Mouse (Mus musculus): Measurements from ENCODE around the gene Cadm3. TPM values are rescaled to one million over a fixed set of nuclear protein-coding genes. Genes with fewer than 3 reads are reported as not detected.

Cadm3 gene
- total RNA-seq (2021) = 10 to 100 TPM in 1 of 2 experiments, 1 to 10 TPM in 1; 9.9 to 11.4 TPM
- long read RNA-seq, experiment 1, partial matches to known transcripts = 0 of 1 reads
- long read RNA-seq, experiment 1, other reads (novel, unspliced or antisense) = 1 of 1 reads
- long read RNA-seq, experiment 2, full-length matches to known transcripts = 1 of 3 reads
- long read RNA-seq, experiment 2, partial matches to known transcripts = 0 of 3 reads
- long read RNA-seq, experiment 2, other reads (novel, unspliced or antisense) = 2 of 3 reads

- DNase-seq = peak; percentile 44
Measured at GRCm38 (mm10) chr1:173367356-173368046, at the start of gene Cadm3. Cadm3 (minus strand) TSS chr1:173367695.

- DNase-seq = no peak
Measured at GRCm38 (mm10) chr1:173414631-173415030, 47.1 kb upstream of the Cadm3 start.

GRCm38 (mm10) chr1:173411863-173412262 is 44.4 kb upstream of the Cadm3 start:
- DNase-seq = no peak

- no peak for DNase-seq
Measured at GRCm38 (mm10) chr1:173409066-173409465, 41.6 kb upstream of the Cadm3 start.

GRCm38 (mm10) chr1:173404696-173405309 is 37.3 kb upstream of the Cadm3 start:
- DNase-seq = no peak

- DNase-seq = no peak
Measured at GRCm38 (mm10) chr1:173398323-173398970, 31.0 kb upstream of the Cadm3 start.

GRCm38 (mm10) chr1:173391754-173392153 is 24.3 kb upstream of the Cadm3 start:
- no peak for DNase-seq

- DNase-seq = no peak
Measured at GRCm38 (mm10) chr1:173389901-173390401, 22.5 kb upstream of the Cadm3 start.

- DNase-seq = no peak
Measured at GRCm38 (mm10) chr1:173389431-173389830, 21.9 kb upstream of the Cadm3 start.

- DNase-seq = no peak
Measured at GRCm38 (mm10) chr1:173381436-173381835, 13.9 kb upstream of the Cadm3 start.

- peak; percentile 11 for DNase-seq
Measured at GRCm38 (mm10) chr1:173377380-173378112, 10.1 kb upstream of the Cadm3 start.

- no peak for DNase-seq
Measured at GRCm38 (mm10) chr1:173374020-173374419, 6.5 kb upstream of the Cadm3 start.

GRCm38 (mm10) chr1:173371586-173371985 is 4.1 kb upstream of the Cadm3 start:
- no peak for DNase-seq

- no peak for DNase-seq
Measured at GRCm38 (mm10) chr1:173370456-173370855, 3.0 kb upstream of the Cadm3 start.

- no peak for DNase-seq
Measured at GRCm38 (mm10) chr1:173369611-173370010, 2.1 kb upstream of the Cadm3 start.

GRCm38 (mm10) chr1:173366701-173367355 is 667 bp downstream of the Cadm3 start:
- DNase-seq = no peak

GRCm38 (mm10) chr1:173365970-173366409 is 1.5 kb downstream of the Cadm3 start:
- peak; percentile 24 for DNase-seq

- DNase-seq = no peak
Measured at GRCm38 (mm10) chr1:173364125-173364800, 3.2 kb downstream of the Cadm3 start.

GRCm38 (mm10) chr1:173363436-173363835 is 4.1 kb downstream of the Cadm3 start:
- no peak for DNase-seq

- no peak for DNase-seq
Measured at GRCm38 (mm10) chr1:173361651-173362050, 5.8 kb downstream of the Cadm3 start.
